Mouse (Mus musculus): ENCODE measurements at regions not wholly inside any gene's neighbourhood (a gene's known extent, or its start where the extent isn't known, plus 50 kb on each side); places are given as distances from the start of the nearest gene placed in this dataset.

DNA sequence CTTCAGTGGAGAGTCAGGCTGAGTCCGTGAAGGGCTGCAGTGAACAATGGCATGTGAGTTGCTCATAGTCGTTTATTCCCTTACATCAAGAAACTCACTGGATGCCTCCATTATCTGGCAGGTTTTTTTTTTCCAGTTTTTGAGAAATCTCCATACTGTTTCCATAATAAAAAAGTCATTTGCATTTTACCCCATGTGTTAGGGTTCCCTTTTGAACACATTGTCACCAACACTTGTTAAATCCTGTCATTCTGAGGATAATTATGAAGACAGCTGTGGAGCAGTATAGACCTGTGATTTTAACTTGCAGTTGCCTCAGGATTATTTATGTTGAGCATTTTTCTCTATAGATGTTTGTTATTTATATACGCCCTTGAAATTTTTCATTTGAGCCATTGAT, 475.6 kb downstream of the Dcdc2c start:
- TF ChIP-seq CTCF (conservative IDR thresholded peaks at IDR 0.05; ENCODE audit: insufficient read depth, insufficient read length, low read depth, low read length) (no peak), POLR2A (IDR thresholded peaks at IDR 0.05; ENCODE audit: low read depth, low read length) (no peak)
